Mouse (Mus musculus): ENCODE data around the gene Prss43.

Prss43 gene

GRCm38 (mm10) chr9:110844206-110844605 lies 17.7 kb downstream of the Prss43 start, which contains the start of gene Prss46:
Gene Prss46, plus strand, starts transcription at chr9:110844506.
- DNase-seq = no peak

GRCm38 (mm10) chr9:110849162-110849561 lies 22.7 kb downstream of the Prss43 start:
- no peak for DNase-seq

- DNase-seq = no peak
Observed at GRCm38 (mm10) chr9:110855903-110856302, 29.4 kb downstream of the Prss43 start.

- no peak for DNase-seq
Observed at GRCm38 (mm10) chr9:110856920-110857319, 30.4 kb downstream of the Prss43 start.

GRCm38 (mm10) chr9:110857781-110858472 lies 31.4 kb downstream of the Prss43 start, which contains the start of gene Prss50:
Gene Prss50, plus strand, starts transcription at chr9:110857967.
- DNase-seq = no peak

GRCm38 (mm10) chr9:110858523-110858922 lies 32.0 kb downstream of the Prss43 start:
- DNase-seq = no peak

GRCm38 (mm10) chr9:110858967-110859596 lies 32.6 kb downstream of the Prss43 start:
- no peak for DNase-seq

GRCm38 (mm10) chr9:110871030-110871429 lies 44.5 kb downstream of the Prss43 start:
- DNase-seq = peak; percentile 43 to 66

GRCm38 (mm10) chr9:110873681-110874659 lies 47.5 kb downstream of the Prss43 start:
- DNase-seq = no peak

- DNase-seq = no peak
Observed at GRCm38 (mm10) chr9:110874660-110875191, 48.2 kb downstream of the Prss43 start.

GRCm38 (mm10) chr9:110875288-110875695 lies 48.8 kb downstream of the Prss43 start:
- no peak for DNase-seq

- no peak for DNase-seq
Observed at GRCm38 (mm10) chr9:110877353-110877752, 50.9 kb downstream of the Prss43 start.

GRCm38 (mm10) chr9:110877888-110878287 lies 51.4 kb downstream of the Prss43 start:
- DNase-seq = no peak

- DNase-seq = no peak
Observed at GRCm38 (mm10) chr9:110879191-110879920, 52.9 kb downstream of the Prss43 start, which contains the start of gene Als2cl. Gene Als2cl, plus strand, starts transcription at chr9:110879870.

GRCm38 (mm10) chr9:110879998-110880561 lies 53.6 kb downstream of the Prss43 start, which contains the start of gene Tmie:
Gene Tmie, minus strand, starts transcription at chr9:110880113.
- no peak for DNase-seq

- no peak for DNase-seq
Observed at GRCm38 (mm10) chr9:110880772-110881171, 54.3 kb downstream of the Prss43 start.

Data from cerebellum, adult 18-20 months (tissue).